Mouse (Mus musculus): ENCODE results near the gene P2rx2. TPM values are rescaled to one million over a fixed set of nuclear protein-coding genes. Genes with fewer than 3 reads are reported as not detected.

Gene P2rx2
- polyA plus RNA-seq, 1 experiment from 2014 or later = 0.36 TPM

DNA sequence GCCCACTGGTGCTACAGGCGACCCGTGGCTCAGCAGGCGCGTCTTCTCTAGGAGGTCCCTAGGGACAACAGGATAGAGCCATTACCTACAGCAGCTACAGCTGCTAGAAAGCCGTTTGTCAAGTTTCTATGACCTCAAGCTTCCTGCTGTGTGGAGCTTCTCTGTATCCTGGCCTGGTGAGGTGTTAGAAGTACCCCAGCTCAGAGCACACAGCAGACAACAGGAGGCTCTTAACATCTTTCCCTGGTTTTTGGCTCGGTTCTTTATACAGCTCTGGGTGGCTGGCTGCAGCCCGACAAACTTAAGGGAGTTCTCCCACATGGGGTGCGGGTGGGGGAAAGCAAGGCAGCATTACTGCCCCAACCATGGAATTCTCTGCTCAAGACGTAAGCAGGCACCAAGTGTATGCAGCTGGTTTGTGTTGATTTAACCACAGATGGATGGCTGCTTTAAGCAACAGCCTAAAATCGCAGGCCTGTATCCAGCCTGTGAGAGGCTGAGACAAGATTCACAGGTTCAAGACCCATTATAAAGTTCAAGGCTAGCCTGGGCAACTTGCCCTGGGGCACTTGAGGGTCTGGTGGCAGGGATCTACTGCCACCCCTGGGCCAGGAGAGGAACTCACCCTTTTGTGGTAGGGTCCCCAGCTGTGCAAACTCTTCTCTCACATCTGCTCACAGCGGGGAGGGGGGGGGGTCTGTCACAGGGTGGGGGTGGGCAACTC, 21.0 kb upstream of the P2rx2 start:
- H3K9ac ChIP-seq (ENCODE audit: low read length) = peak overlapping the region; percentile 66; the same call in 1 of the 2 replicates
- no peaks in the 10 kb centered on the region for H3K9me3 ChIP-seq (ENCODE audit: control insufficient read depth, low read length)
- DNase-seq (ENCODE audit: low spot score) = no peak
- H3K27ac ChIP-seq (replicated peaks) = peak overlapping the region; percentile 40; the same call in 1 of the 2 replicates
- ATAC-seq (ENCODE audit: low FRiP score, low TSS enrichment) = peak; percentile 10; the same call in 1 of the 2 replicates
- 54% methylated on average over 11 of the region's 11 CpGs for WGBS
- peak overlapping the region; percentile 88 for H3K4me2 ChIP-seq (replicated peaks; ENCODE audit: low read depth)
- peaks cover 4% of the 10 kb centered on the region; the same call in 1 of the 2 replicates for H3K36me3 ChIP-seq (ENCODE audit: control insufficient read depth, insufficient read depth, low read length)
- H3K4me1 ChIP-seq (replicated peaks; ENCODE audit: control insufficient read depth, insufficient read depth) = no peaks in the 10 kb centered on the region
- peak; percentile 20; the same call in 1 of the 2 replicates for TF ChIP-seq CTCF (IDR thresholded peaks at IDR 0.05; ENCODE audit: low read depth)
- no peak for TF ChIP-seq EP300 (optimal IDR thresholded peaks at IDR 0.05)
- no peaks in the 10 kb centered on the region for H3K27me3 ChIP-seq (ENCODE audit: control insufficient read depth, insufficient read depth, low read length)
- peak overlapping the region; percentile 50; the same call in 1 of the 2 replicates for H3K4me3 ChIP-seq (ENCODE audit: low read depth, low read length)

DNA sequence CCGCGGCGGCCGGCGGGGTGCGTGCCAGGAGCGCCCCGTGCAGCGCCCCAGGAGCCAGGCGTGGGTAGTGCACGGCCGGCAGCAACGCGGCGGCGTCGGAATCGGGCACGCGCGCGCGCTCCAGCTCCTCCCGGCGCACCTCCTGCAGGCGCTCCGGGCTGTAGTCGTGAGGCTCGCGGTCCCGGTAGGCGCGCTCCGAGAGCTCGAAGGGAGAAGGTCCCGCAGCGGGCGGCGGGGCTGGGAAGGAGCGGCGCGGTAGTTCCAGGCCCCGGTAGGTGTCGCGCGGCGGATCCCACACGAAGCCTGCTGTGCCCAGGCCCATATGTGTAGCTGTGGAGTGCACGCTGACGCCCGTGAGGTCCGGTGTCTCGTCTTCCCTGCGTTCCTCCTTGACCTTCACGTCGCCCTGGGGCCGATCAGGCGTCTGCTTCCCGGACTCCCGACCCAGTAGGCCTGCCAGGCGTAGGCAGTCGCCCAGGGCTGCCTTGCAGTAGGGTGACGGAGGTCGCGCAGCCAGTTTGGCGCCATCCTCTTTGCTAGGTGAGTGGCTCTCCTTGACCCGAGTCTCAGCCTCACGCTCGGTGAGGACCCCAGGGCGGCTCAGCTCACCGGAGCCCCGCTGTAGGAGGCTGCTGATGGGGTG, 20.3 kb upstream of the P2rx2 start:
- WGBS = 6% methylated on average over 49 of the region's 72 CpGs

GRCm38 (mm10) chr5:110362813-110363178, 19.8 kb upstream of the P2rx2 start:
- Histone ChIP-seq H3K27ac (replicated peaks) (no peak overlapping the region), H3K4me2 (replicated peaks; ENCODE audit: low read depth) (peak overlapping the region; percentile 88), H3K4me1 (replicated peaks; ENCODE audit: control insufficient read depth, insufficient read depth) (no peaks in the 10 kb centered on the region), H3K9ac (ENCODE audit: low read length) (peak overlapping the region; percentile 66), H3K27me3 (ENCODE audit: control insufficient read depth, insufficient read depth, low read length) (no peaks in the 10 kb centered on the region), H3K9me3 (ENCODE audit: control insufficient read depth, low read length) (no peaks in the 10 kb centered on the region), H3K36me3 (ENCODE audit: control insufficient read depth, insufficient read depth, low read length) (peaks cover 1% of the 10 kb centered on the region; the same call in 1 of the 2 replicates), H3K4me3 (ENCODE audit: low read depth, low read length) (peak overlapping the region; percentile 50)
- DNase-seq (ENCODE audit: low spot score) (no peak), ATAC-seq (ENCODE audit: low FRiP score, low TSS enrichment) (no peak)
- WGBS = 4% methylated on average over 18 of the region's 28 CpGs
- TF ChIP-seq EP300 (optimal IDR thresholded peaks at IDR 0.05) (no peak), CTCF (IDR thresholded peaks at IDR 0.05; ENCODE audit: low read depth) (no peak)

More for the DNA sequence above, 20.3 kb upstream of the P2rx2 start:
- DNase-seq (ENCODE audit: low spot score) (peak; percentile 89), ATAC-seq (ENCODE audit: low FRiP score, low TSS enrichment) (peak; percentile 92)
- Histone ChIP-seq H3K27ac (replicated peaks) (peak overlapping the region; percentile 40; the same call in 1 of the 2 replicates), H3K4me3 (ENCODE audit: low read depth, low read length) (peak overlapping the region; percentile 50), H3K9ac (ENCODE audit: low read length) (peak overlapping the region; percentile 66), H3K27me3 (ENCODE audit: control insufficient read depth, insufficient read depth, low read length) (no peaks in the 10 kb centered on the region), H3K9me3 (ENCODE audit: control insufficient read depth, low read length) (no peaks in the 10 kb centered on the region), H3K4me2 (replicated peaks; ENCODE audit: low read depth) (peak overlapping the region; percentile 88), H3K36me3 (ENCODE audit: control insufficient read depth, insufficient read depth, low read length) (peaks cover 4% of the 10 kb centered on the region; the same call in 1 of the 2 replicates), H3K4me1 (replicated peaks; ENCODE audit: control insufficient read depth, insufficient read depth) (no peaks in the 10 kb centered on the region)
- TF ChIP-seq EP300 (optimal IDR thresholded peaks at IDR 0.05) (no peak), CTCF (IDR thresholded peaks at IDR 0.05; ENCODE audit: low read depth) (peak; percentile 63)

DNA sequence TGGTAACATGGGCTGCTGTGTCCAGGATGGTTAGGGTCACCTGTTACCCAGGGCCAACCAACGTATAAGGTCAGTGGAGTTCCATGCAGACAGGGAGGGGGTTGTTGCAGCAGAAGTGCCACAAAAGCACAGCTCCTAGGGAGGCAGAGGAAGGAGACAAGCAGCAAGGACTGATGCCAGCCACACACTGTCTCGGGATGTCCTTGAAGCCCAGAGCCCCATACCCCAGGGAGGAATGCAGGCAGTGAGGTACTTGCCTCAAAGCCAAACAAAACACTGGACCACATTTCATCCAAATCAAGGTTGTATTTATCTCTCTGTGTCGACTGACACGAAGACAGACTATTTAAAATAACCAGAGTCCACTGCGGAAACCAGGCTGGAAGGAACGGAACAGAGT, 18.5 kb upstream of the P2rx2 start:
- Histone ChIP-seq H3K36me3 (ENCODE audit: control insufficient read depth, insufficient read depth, low read length) (no peaks in the 10 kb centered on the region), H3K9me3 (ENCODE audit: control insufficient read depth, low read length) (no peaks in the 10 kb centered on the region), H3K4me1 (replicated peaks; ENCODE audit: control insufficient read depth, insufficient read depth) (no peaks in the 10 kb centered on the region), H3K27ac (replicated peaks) (no peak overlapping the region), H3K9ac (ENCODE audit: low read length) (no peak overlapping the region), H3K4me3 (ENCODE audit: low read depth, low read length) (no peak overlapping the region), H3K4me2 (replicated peaks; ENCODE audit: low read depth) (no peak overlapping the region), H3K27me3 (ENCODE audit: control insufficient read depth, insufficient read depth, low read length) (no peaks in the 10 kb centered on the region)
- ATAC-seq (ENCODE audit: low FRiP score, low TSS enrichment) (no peak), DNase-seq (ENCODE audit: low spot score) (no peak)
- WGBS = 84% methylated on average over 6 of the region's 6 CpGs
- TF ChIP-seq EP300 (optimal IDR thresholded peaks at IDR 0.05) (no peak), CTCF (IDR thresholded peaks at IDR 0.05; ENCODE audit: low read depth) (no peak)

DNA sequence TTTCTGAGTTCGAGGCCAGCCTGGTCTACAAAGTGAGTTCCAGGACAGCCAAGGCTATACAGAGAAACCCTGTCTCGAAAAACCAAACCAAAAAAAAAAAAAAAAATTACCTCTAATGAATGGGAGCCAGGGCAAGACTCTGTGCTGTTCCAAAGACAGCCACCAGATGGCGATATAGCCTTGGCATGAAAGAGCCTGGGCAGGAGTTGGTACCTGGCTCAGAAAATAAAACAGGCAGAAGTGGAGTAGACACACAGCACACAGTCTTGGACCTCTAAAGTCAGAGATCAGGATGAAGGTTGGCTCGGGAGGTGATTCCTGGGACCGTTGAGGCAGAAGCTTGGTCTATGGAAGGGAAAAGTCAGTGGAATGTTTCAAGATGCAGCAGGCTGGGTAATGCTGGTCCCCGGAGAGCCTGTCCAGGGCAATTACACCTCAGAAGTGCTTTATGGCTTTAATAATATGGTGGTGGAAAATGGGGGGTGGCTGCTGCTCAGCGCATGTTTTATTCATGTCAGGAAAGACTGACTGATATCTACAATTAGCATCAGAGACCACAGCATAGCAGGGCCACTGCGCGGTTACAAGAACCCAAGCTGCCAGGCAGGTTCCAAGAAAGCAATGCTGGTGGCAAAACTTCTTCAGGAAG, 14.6 kb upstream of the P2rx2 start:
- H3K27me3 ChIP-seq (ENCODE audit: control insufficient read depth, insufficient read depth, low read length) = no peaks in the 10 kb centered on the region
- no peak overlapping the region for H3K4me2 ChIP-seq (replicated peaks; ENCODE audit: low read depth)
- H3K9me3 ChIP-seq (ENCODE audit: control insufficient read depth, low read length) = no peaks in the 10 kb centered on the region
- no peaks in the 10 kb centered on the region for H3K36me3 ChIP-seq (ENCODE audit: control insufficient read depth, insufficient read depth, low read length)
- peak; percentile 58 for ATAC-seq (ENCODE audit: low FRiP score, low TSS enrichment)
- H3K9ac ChIP-seq (ENCODE audit: low read length) = no peak overlapping the region
- no peak overlapping the region for H3K27ac ChIP-seq (replicated peaks)
- peak; percentile 88 for DNase-seq (ENCODE audit: low spot score)
- 47% methylated on average over 8 of the region's 9 CpGs for WGBS
- no peak for TF ChIP-seq EP300 (optimal IDR thresholded peaks at IDR 0.05)
- TF ChIP-seq CTCF (IDR thresholded peaks at IDR 0.05; ENCODE audit: low read depth) = peak; percentile 93
- no peak overlapping the region for H3K4me3 ChIP-seq (ENCODE audit: low read depth, low read length)
- no peaks in the 10 kb centered on the region for H3K4me1 ChIP-seq (replicated peaks; ENCODE audit: control insufficient read depth, insufficient read depth)

All from stomach, postnatal 0 days (tissue).